Mouse (Mus musculus) hindbrain, postnatal 0 days (tissue): ENCODE data around the gene Rptor. TPM values are rescaled to one million over a fixed set of nuclear protein-coding genes. Genes with fewer than 3 reads are reported as not detected.

Source experiments
- ATAC-seq: fragments of 200-750 bp; cut with Nextera tagmentation; 2 replicates; pipeline ENCODE4 v1.8.0; 2017; ENCODE audit warnings: mild to moderate bottlenecking, moderate TSS enrichment, moderate library complexity
- DNase-seq: peaks from one replicate; pipeline ENCODE4 v3.0.0-alpha.2; 2015; ENCODE audit warnings: low spot score
- H3K27ac ChIP-seq: fragments of 300-500 bp; sonication (generic); 2 replicates; pipeline ENCODE4 v1.5.1; 2014; ENCODE audit warnings: mild to moderate bottlenecking
- H3K27me3 ChIP-seq: fragments of 300-500 bp; sonication (generic); 2 replicates; pipeline ENCODE4 v1.6.1; 2014; ENCODE audit warnings: low read length, mixed read lengths; ENCODE audit not compliant: insufficient read depth
- H3K36me3 ChIP-seq: fragments of 300-500 bp; sonication (generic); 2 replicates; pipeline ENCODE4 v1.6.1; 2014; ENCODE audit warnings: low read length, mixed read lengths; ENCODE audit not compliant: insufficient read depth
- H3K4me1 ChIP-seq: fragments of 300-500 bp; sonication (generic); 2 replicates; pipeline ENCODE4 v1.6.1; 2014; ENCODE audit warnings: antibody characterized with exemption, low read length, mixed read lengths; ENCODE audit not compliant: insufficient read depth
- H3K4me2 ChIP-seq: fragments of 300-500 bp; sonication (generic); 2 replicates; pipeline ENCODE4 v1.6.1; 2014; ENCODE audit warnings: low read depth, mild to moderate bottlenecking, low read length, moderate library complexity, mixed read lengths
- H3K4me3 ChIP-seq: fragments of 300-500 bp; sonication (generic); 2 replicates; pipeline ENCODE4 v1.5.1; 2014; ENCODE audit warnings: low read length
- H3K9ac ChIP-seq: fragments of 300-500 bp; sonication (generic); replicated peaks from 2 replicates; pipeline ENCODE4 v1.6.1; 2014; ENCODE audit warnings: mild to moderate bottlenecking, low read length, moderate library complexity, mixed read lengths
- H3K9me3 ChIP-seq: fragments of 300-500 bp; sonication (generic); 2 replicates; pipeline ENCODE4 v1.6.1; 2016; ENCODE audit warnings: low read length, mixed read lengths
- CTCF ChIP-seq: IDR thresholded peaks from 2 replicates; pipeline ENCODE4 v1.5.1; 2016; ENCODE audit warnings: antibody characterized with exemption, control low read depth, low read depth
- WGBS: fragments of 180-500 bp; shearing (Covaris S2); extraction: QIAGEN DNeasy Blood & Tissue Kit; methylation state at CpG from one replicate; pipeline ENCODE4 v1.1.7; 2014; 5-methylcytosine and 5-hydroxymethylcytosine counted together
- polyA plus RNA-seq: library from polyadenylated mRNA; unstranded; fragments of >200 nt; fragmentation: Nextera tagmentation; extraction: Ambion mirVana; gene quantifications from 2 replicates; pipeline ENCODE4 v1.2.1, GENCODE M21; 2015
- total RNA-seq: library from RNA; depleted of rRNA; stranded (reverse); fragments of >200 nt; gene quantifications from 2 replicates; pipeline ENCODE4 v1.2.3, GENCODE M21; 2014

Gene Rptor
- total and polyA plus RNA-seq, 2 experiments from 2014 or later, result 8.7 to 69.0 TPM

GRCm38 (mm10) chr11:119793378-119793777 is 190.7 kb downstream of the Rptor start:
- WGBS, result 66% methylated on average over 6 of the region's 6 CpGs

GRCm38 (mm10) chr11:119794020-119794419 is 191.3 kb downstream of the Rptor start:
- no peaks in the 10 kb centered on the region for H3K36me3 ChIP-seq
- WGBS, result 100% methylated on average over 1 of the region's 1 CpGs
- no peak overlapping the region for H3K4me2 ChIP-seq
- peaks cover 19% of the 10 kb centered on the region for H3K4me1 ChIP-seq
- H3K27me3 ChIP-seq, result no peaks in the 10 kb centered on the region
- DNase-seq (no peak), ATAC-seq (no peak)
- no peak for TF ChIP-seq CTCF
- H3K9ac ChIP-seq, result no peak overlapping the region
- no peaks in the 10 kb centered on the region for H3K9me3 ChIP-seq
- H3K4me3 ChIP-seq, result no peak overlapping the region
- no peak overlapping the region for H3K27ac ChIP-seq

More at GRCm38 (mm10) chr11:119793378-119793777, 190.7 kb downstream of the Rptor start:
- Histone ChIP-seq H3K36me3 (no peaks in the 10 kb centered on the region), H3K4me2 (no peak overlapping the region), H3K9me3 (no peaks in the 10 kb centered on the region), H3K9ac (no peak overlapping the region), H3K27ac (no peak overlapping the region), H3K4me3 (no peak overlapping the region), H3K4me1 (peaks cover 19% of the 10 kb centered on the region), H3K27me3 (no peaks in the 10 kb centered on the region)
- ATAC-seq, result no peak
- DNase-seq, result no peak
- no peak for TF ChIP-seq CTCF

GRCm38 (mm10) chr11:119794671-119795070 is 192.0 kb downstream of the Rptor start:
- Histone ChIP-seq H3K4me2 (no peak overlapping the region), H3K9me3 (no peaks in the 10 kb centered on the region), H3K4me3 (no peak overlapping the region), H3K27ac (no peak overlapping the region), H3K9ac (no peak overlapping the region), H3K4me1 (peaks cover 15% of the 10 kb centered on the region), H3K36me3 (no peaks in the 10 kb centered on the region), H3K27me3 (no peaks in the 10 kb centered on the region)
- no peak for ATAC-seq
- no peak for DNase-seq
- WGBS, result 63% methylated on average over 6 of the region's 6 CpGs
- TF ChIP-seq CTCF, result no peak

GRCm38 (mm10) chr11:119796406-119796805 is 193.7 kb downstream of the Rptor start:
- no peak overlapping the region for H3K27ac ChIP-seq
- no peaks in the 10 kb centered on the region for H3K36me3 ChIP-seq
- H3K9ac ChIP-seq, result no peak overlapping the region
- TF ChIP-seq CTCF, result no peak
- H3K27me3 ChIP-seq, result no peaks in the 10 kb centered on the region
- H3K4me3 ChIP-seq, result no peak overlapping the region
- no peak overlapping the region for H3K4me2 ChIP-seq
- 25% methylated on average over 7 of the region's 7 CpGs for WGBS
- DNase-seq, result no peak
- no peaks in the 10 kb centered on the region for H3K9me3 ChIP-seq
- no peak for ATAC-seq
- H3K4me1 ChIP-seq, result peaks cover 12% of the 10 kb centered on the region

GRCm38 (mm10) chr11:119796846-119797245 is 194.1 kb downstream of the Rptor start:
- Histone ChIP-seq H3K9ac (no peak overlapping the region), H3K27me3 (no peaks in the 10 kb centered on the region), H3K36me3 (no peaks in the 10 kb centered on the region), H3K4me2 (no peak overlapping the region), H3K4me3 (no peak overlapping the region), H3K4me1 (peaks cover 12% of the 10 kb centered on the region), H3K27ac (no peak overlapping the region), H3K9me3 (no peaks in the 10 kb centered on the region)
- TF ChIP-seq CTCF, result no peak
- 84% methylated on average over 7 of the region's 7 CpGs for WGBS
- no peak for ATAC-seq
- DNase-seq, result no peak

GRCm38 (mm10) chr11:119799536-119799935 is 196.8 kb downstream of the Rptor start:
- WGBS, result 80% methylated on average over 2 of the region's 2 CpGs
- H3K27me3 ChIP-seq, result no peaks in the 10 kb centered on the region
- no peaks in the 10 kb centered on the region for H3K9me3 ChIP-seq
- no peak overlapping the region for H3K4me2 ChIP-seq
- no peak overlapping the region for H3K4me3 ChIP-seq
- no peak overlapping the region for H3K27ac ChIP-seq
- ATAC-seq (no peak), DNase-seq (no peak)
- H3K9ac ChIP-seq, result no peak overlapping the region
- no peak for TF ChIP-seq CTCF
- H3K36me3 ChIP-seq, result no peaks in the 10 kb centered on the region
- peaks cover 7% of the 10 kb centered on the region for H3K4me1 ChIP-seq

- no peak overlapping the region for H3K4me2 ChIP-seq
- no peaks in the 10 kb centered on the region for H3K4me1 ChIP-seq
- no peak for TF ChIP-seq CTCF
- H3K4me3 ChIP-seq, result no peak overlapping the region
- WGBS, result 81% methylated on average over 1 of the region's 1 CpGs
- no peaks in the 10 kb centered on the region for H3K9me3 ChIP-seq
- no peaks in the 10 kb centered on the region for H3K36me3 ChIP-seq
- H3K9ac ChIP-seq, result no peak overlapping the region
- ATAC-seq (no peak), DNase-seq (no peak)
- H3K27me3 ChIP-seq, result no peaks in the 10 kb centered on the region
- no peak overlapping the region for H3K27ac ChIP-seq
Measured at GRCm38 (mm10) chr11:119801855-119802254, 199.2 kb downstream of the Rptor start.
